Mouse (Mus musculus): ENCODE results near the gene Lsm5. TPM values are rescaled to one million over a fixed set of nuclear protein-coding genes. Genes with fewer than 3 reads are reported as not detected.

The Lsm5 gene
- 0.08 TPM in 1 of 2 replicates, not detected in the other for polyA plus RNA-seq (2012)

DNA sequence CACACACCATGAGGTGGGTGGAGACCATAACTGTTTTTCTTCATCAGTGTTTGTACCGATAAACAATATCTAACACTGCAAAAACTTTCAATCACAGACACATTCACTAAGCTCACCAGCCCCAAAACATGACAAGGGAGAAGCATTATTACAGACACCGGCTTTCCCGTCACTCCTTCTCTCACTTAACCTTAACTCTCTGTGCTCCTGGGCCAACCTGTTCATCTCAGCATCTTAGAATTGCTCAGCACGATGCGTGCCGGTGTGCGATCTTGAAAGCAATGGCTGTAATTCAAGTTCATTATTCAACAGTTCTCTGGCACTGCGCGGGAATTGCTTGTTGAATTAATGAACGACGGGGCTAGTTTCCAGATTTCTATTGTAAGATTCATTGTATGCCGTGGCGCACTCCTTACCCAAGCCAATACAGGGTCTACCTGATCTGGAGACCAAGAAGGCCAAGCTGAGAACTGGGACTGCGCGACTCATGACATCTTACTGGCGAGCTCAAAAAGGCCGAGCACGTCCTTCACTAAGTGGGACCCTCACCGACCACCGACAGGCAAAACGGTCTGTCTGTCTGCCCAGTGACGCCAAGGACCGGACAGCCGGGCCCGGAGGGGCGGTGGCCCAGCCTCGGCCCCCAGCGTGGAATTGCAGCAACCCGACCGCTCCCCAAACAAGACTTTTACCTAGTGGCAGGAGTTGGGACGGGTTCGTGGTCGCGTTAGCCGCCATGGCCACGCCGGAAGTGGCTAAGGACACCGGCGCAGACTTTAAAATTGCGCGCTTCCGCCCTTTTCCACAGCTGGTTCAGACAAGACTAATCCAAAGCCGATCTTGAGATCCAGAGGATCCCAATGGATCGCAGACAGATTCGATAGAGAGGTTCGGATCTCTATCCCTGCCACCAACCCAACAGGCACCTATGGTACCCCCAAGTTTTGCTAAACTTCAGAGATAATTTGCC is at the start of gene Lsm5:
Gene Lsm5 (minus strand): TSS at position 780 of the 970 bp plus-strand sequence.
- H3K36me3 ChIP-seq (ENCODE audit: control insufficient read depth): peaks cover 5% of the 10 kb centered on the region
- peaks cover 17% of the 10 kb centered on the region for H3K4me1 ChIP-seq (ENCODE audit: control insufficient read depth)
- TF ChIP-seq GATA1 (IDR thresholded peaks at IDR 0.05; ENCODE audit: low read length): no peak
- TF ChIP-seq TAL1 (IDR thresholded peaks at IDR 0.05; ENCODE audit: low read length): no peak
- H3K9me3 ChIP-seq (ENCODE audit: control insufficient read depth, low read length): peaks cover 5% of the 10 kb centered on the region
- no peaks in the 10 kb centered on the region for H3K27me3 ChIP-seq (ENCODE audit: control insufficient read depth)
- H3K4me3 ChIP-seq (replicated peaks): peak within 1 kb of the TSS; percentile 95

DNA sequence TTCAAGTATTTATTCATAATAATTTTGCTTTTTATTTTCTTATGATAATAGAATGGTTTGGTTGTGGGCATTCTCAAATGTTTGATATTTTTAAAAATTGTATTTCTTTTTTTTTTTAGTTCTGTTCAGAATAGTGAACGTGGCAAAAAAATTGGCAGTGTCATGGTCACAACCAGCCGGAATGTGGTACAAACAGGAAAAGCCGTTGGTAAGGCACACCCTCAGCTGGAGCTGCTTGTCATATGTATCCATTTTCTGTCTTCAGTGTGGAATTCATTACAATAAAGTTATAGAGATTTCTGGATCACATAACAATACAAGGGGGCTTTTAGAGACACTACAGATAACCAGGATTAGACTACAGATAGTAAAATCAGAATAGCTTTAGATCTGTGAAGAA is 49.2 kb upstream of the Lsm5 start:
- H3K4me1 ChIP-seq (ENCODE audit: control insufficient read depth): no peaks in the 10 kb centered on the region
- H3K27me3 ChIP-seq (ENCODE audit: control insufficient read depth): no peaks in the 10 kb centered on the region
- no peak overlapping the region for H3K4me3 ChIP-seq (replicated peaks)
- TF ChIP-seq GATA1 (IDR thresholded peaks at IDR 0.05; ENCODE audit: low read length) (no peak), TAL1 (IDR thresholded peaks at IDR 0.05; ENCODE audit: low read length) (no peak)
- H3K36me3 ChIP-seq (ENCODE audit: control insufficient read depth): peaks cover 47% of the 10 kb centered on the region
- H3K9me3 ChIP-seq (ENCODE audit: control insufficient read depth, low read length): no peaks in the 10 kb centered on the region

DNA sequence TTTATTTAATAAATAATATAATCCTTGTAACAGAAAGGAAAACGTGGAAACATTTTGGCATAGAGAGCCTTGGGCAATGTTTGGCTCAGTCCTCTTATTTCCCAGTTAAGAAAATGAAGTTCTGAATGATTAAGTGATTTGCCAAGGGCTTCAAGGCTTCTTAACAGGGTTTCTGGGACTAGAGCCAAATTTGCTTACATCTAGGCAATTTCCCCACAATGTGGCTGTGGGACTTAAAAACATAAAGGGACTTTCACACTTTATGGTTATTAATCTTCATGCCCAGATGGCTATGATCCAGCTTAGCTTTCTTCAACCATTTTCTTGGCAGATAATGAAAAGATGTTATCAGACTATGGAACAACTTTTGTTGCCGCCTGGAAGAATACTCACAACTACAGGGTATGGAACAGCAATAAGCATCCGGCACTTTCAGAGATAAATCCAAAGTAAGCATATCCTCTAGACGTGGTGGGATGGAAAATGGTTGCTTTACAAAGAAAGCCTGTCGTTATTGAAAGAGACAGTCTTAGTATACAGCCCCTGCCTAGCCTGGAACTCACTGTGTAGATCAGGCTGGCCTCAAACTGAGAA is 41.5 kb upstream of the Lsm5 start:
- Histone ChIP-seq H3K36me3 (ENCODE audit: control insufficient read depth) (peaks cover 23% of the 10 kb centered on the region), H3K9me3 (ENCODE audit: control insufficient read depth, low read length) (no peaks in the 10 kb centered on the region), H3K27me3 (ENCODE audit: control insufficient read depth) (no peaks in the 10 kb centered on the region), H3K4me1 (ENCODE audit: control insufficient read depth) (no peaks in the 10 kb centered on the region), H3K4me3 (replicated peaks) (no peak overlapping the region)
- TF ChIP-seq TAL1 (IDR thresholded peaks at IDR 0.05; ENCODE audit: low read length) (no peak), GATA1 (IDR thresholded peaks at IDR 0.05; ENCODE audit: low read length) (no peak)

DNA sequence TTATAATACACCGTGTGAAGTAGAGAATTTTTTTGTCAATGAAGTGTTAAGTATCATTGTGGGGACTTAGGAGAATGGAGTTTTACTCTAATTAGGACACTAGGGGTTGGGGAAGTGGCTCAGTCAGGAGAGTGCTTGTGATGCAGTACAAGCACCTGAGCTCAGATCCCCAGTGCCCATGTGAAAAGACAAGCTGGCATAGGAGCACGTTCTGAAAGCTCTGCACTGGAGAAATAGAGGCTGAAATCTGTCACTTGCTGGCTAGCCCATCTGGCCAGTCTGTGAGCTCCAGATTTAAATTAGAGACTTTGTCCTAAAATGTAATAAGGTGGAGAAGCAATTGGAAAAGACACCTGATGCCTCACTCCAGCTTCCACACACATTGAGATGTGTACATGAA is 28.0 kb upstream of the Lsm5 start:
- TF ChIP-seq GATA1 (IDR thresholded peaks at IDR 0.05; ENCODE audit: low read length): no peak
- no peak for TF ChIP-seq TAL1 (IDR thresholded peaks at IDR 0.05; ENCODE audit: low read length)
- Histone ChIP-seq H3K27me3 (ENCODE audit: control insufficient read depth) (no peaks in the 10 kb centered on the region), H3K9me3 (ENCODE audit: control insufficient read depth, low read length) (no peaks in the 10 kb centered on the region), H3K4me3 (replicated peaks) (no peak overlapping the region), H3K4me1 (ENCODE audit: control insufficient read depth) (no peaks in the 10 kb centered on the region), H3K36me3 (ENCODE audit: control insufficient read depth) (peaks cover 61% of the 10 kb centered on the region)

DNA sequence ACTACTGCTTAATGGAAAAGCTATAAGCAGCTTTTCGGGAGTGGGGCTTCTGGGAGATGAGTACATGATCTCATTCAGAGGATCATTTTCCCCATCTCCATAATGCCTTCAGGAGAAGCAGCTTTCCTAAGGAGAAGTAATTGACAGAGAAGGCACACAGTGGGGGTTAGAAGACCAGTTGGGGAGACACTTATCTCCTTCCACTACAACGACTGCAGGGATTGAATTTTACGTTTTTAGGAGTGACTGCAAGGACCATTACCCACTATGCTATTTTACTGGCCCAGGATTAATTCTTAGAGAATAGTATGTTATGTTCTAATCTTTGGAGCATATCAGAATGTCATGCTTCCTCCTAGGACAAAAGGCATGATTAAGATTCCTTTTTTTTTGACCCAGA is 16.4 kb upstream of the Lsm5 start:
- H3K9me3 ChIP-seq (ENCODE audit: control insufficient read depth, low read length): no peaks in the 10 kb centered on the region
- TF ChIP-seq GATA1 (IDR thresholded peaks at IDR 0.05; ENCODE audit: low read length) (no peak), TAL1 (IDR thresholded peaks at IDR 0.05; ENCODE audit: low read length) (no peak)
- H3K4me1 ChIP-seq (ENCODE audit: control insufficient read depth): peaks cover 20% of the 10 kb centered on the region
- H3K36me3 ChIP-seq (ENCODE audit: control insufficient read depth): peaks cover 16% of the 10 kb centered on the region
- H3K27me3 ChIP-seq (ENCODE audit: control insufficient read depth): no peaks in the 10 kb centered on the region
- no peak overlapping the region for H3K4me3 ChIP-seq (replicated peaks)

DNA sequence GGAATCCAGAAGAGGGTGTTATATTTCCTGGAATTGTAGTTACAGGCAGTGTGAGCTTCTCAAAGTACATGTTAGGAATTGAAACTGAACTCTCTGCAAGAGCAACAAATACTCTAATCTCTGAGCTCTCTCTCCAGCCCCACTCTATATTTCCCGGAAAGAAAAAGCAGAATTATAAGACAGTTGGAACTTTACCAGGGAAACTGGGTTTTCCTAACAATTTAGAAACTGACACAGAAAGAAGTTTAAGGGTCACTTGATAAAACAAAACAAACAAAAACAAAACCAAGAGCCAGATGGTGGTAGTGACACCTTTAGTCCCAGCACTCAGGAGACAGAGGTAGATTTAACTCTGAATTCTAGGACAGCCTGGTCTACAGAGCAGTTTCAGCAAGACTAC is 14.6 kb upstream of the Lsm5 start:
- peaks cover 4% of the 10 kb centered on the region for H3K36me3 ChIP-seq (ENCODE audit: control insufficient read depth)
- no peak for TF ChIP-seq TAL1 (IDR thresholded peaks at IDR 0.05; ENCODE audit: low read length)
- TF ChIP-seq GATA1 (IDR thresholded peaks at IDR 0.05; ENCODE audit: low read length): no peak
- no peaks in the 10 kb centered on the region for H3K27me3 ChIP-seq (ENCODE audit: control insufficient read depth)
- no peak overlapping the region for H3K4me3 ChIP-seq (replicated peaks)
- H3K9me3 ChIP-seq (ENCODE audit: control insufficient read depth, low read length): no peaks in the 10 kb centered on the region
- peaks cover 33% of the 10 kb centered on the region for H3K4me1 ChIP-seq (ENCODE audit: control insufficient read depth)

DNA sequence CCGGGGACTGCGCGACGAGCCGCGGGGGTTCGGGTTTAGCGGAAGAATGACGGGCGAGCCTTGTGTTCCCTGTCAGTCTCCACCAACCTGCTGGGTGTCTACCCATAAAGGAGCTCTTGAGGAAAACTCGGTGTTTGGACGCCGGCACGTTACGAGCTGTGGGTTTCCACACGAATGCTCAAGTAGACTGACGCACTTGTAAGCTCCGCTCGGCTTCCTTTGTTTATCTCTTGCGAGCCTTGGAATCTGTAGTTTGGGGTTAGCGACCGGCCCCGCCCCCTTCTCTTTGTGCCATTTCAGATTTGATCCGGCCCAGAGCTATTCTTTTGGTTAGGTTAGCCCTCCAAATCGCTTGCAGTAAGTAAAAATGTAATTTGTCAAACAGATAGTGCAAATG is 10.8 kb upstream of the Lsm5 start:
- TF ChIP-seq GATA1 (IDR thresholded peaks at IDR 0.05; ENCODE audit: low read length): no peak
- TF ChIP-seq TAL1 (IDR thresholded peaks at IDR 0.05; ENCODE audit: low read length): no peak
- H3K27me3 ChIP-seq (ENCODE audit: control insufficient read depth): peaks cover 5% of the 10 kb centered on the region
- no peaks in the 10 kb centered on the region for H3K36me3 ChIP-seq (ENCODE audit: control insufficient read depth)
- H3K4me1 ChIP-seq (ENCODE audit: control insufficient read depth): peaks cover 31% of the 10 kb centered on the region
- no peaks in the 10 kb centered on the region for H3K9me3 ChIP-seq (ENCODE audit: control insufficient read depth, low read length)
- peak overlapping the region; percentile 95 for H3K4me3 ChIP-seq (replicated peaks)

DNA sequence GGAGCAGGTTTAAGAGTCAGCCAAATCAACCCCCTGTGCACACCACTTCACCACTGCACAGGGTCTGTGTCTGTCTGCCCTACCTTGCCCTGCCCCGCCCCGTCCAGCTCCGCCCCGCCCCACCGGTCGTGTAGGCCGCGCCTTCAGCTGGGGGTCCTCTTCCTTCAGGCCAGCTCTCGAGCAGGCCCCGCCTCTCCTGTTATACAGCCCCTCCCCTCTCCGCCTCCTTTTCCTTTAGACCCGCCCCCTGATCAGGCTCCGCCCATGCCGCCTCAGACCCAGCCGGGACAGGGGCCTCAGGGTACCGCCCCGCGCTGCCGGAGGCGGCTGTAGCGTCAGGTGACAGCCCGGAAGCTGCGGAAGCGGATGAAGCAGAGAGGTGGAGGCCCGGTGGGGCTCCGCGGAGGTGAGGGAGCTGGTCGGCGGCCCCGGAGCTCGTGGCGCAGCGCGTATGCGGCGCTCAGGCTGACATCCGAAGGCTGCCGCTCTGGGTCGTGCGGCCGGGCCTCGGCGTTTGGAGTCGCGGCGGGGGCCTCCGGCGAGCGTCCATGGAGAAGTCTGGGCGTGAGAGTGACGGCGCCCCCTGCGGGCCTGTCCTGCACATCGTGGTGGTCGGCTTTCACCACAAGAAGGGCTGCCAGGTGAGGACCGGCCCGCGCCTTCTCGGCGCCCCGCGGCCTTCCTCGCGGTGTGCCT is 10.2 kb upstream of the Lsm5 start, which contains the start of gene Avl9:
Gene Avl9 (plus strand): TSS at position 326 of the 696 bp plus-strand sequence.
- H3K27me3 ChIP-seq (ENCODE audit: control insufficient read depth): peaks cover 5% of the 10 kb centered on the region
- H3K9me3 ChIP-seq (ENCODE audit: control insufficient read depth, low read length): no peaks in the 10 kb centered on the region
- H3K4me3 ChIP-seq (replicated peaks): peak within 1 kb of the TSS; percentile 95
- TF ChIP-seq TAL1 (IDR thresholded peaks at IDR 0.05; ENCODE audit: low read length): no peak
- TF ChIP-seq GATA1 (IDR thresholded peaks at IDR 0.05; ENCODE audit: low read length): no peak
- H3K36me3 ChIP-seq (ENCODE audit: control insufficient read depth): no peaks in the 10 kb centered on the region
- peaks cover 31% of the 10 kb centered on the region for H3K4me1 ChIP-seq (ENCODE audit: control insufficient read depth)

DNA sequence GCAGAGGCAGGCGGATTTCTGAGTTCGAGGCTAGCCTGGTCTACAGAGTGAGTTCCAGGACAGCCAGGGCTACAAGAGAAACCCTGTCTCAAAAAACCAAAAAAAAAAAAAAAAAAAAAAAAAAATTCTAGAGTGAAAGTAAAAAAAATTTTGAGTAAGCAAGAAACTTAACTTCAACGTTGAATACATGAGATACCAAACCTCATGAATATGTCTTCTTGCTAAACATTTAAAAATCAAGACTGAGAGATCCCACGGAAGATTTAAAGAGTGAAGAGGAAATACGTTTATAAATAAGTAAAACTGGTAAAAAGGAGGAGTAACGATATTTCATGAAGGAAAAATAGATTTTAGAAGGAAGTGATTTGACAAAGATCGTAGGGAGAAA is 9.7 kb upstream of the Lsm5 start:
- TF ChIP-seq GATA1 (IDR thresholded peaks at IDR 0.05; ENCODE audit: low read length) (no peak), TAL1 (IDR thresholded peaks at IDR 0.05; ENCODE audit: low read length) (no peak)
- no peaks in the 10 kb centered on the region for H3K9me3 ChIP-seq (ENCODE audit: control insufficient read depth, low read length)
- peaks cover 5% of the 10 kb centered on the region for H3K27me3 ChIP-seq (ENCODE audit: control insufficient read depth)
- peaks cover 31% of the 10 kb centered on the region for H3K4me1 ChIP-seq (ENCODE audit: control insufficient read depth)
- no peaks in the 10 kb centered on the region for H3K36me3 ChIP-seq (ENCODE audit: control insufficient read depth)
- peak overlapping the region; percentile 95 for H3K4me3 ChIP-seq (replicated peaks)
